Mouse (Mus musculus) layer of hippocampus, postnatal 25 days (tissue): Measurements from ENCODE around the gene Cpne5. TPM values are rescaled to one million over a fixed set of nuclear protein-coding genes. Genes with fewer than 3 reads are reported as not detected.
"Not testable (repeated sequence)": the region's sequence is repeated elsewhere in the genome, so short reads cannot be mapped to it uniquely, and the experiment has no call there.

Source experiments
- DNase-seq, 2 experiments: peaks; one replicate each; pipeline ENCODE4 v3.0.0; 2022; ENCODE audit warnings: mixed read lengths in 2 of 2, low spot score in 1 of 2; ENCODE audit errors: extremely low spot score in 1 of 2
- total RNA-seq, 2 experiments: library from RNA; stranded (reverse); gene quantifications; 2 replicates each; pipeline ENCODE4 v1.2.3; 2021

Gene Cpne5
- total RNA-seq, 2 experiments from 2014 or later = 37.7 to 41.8 TPM

DNA sequence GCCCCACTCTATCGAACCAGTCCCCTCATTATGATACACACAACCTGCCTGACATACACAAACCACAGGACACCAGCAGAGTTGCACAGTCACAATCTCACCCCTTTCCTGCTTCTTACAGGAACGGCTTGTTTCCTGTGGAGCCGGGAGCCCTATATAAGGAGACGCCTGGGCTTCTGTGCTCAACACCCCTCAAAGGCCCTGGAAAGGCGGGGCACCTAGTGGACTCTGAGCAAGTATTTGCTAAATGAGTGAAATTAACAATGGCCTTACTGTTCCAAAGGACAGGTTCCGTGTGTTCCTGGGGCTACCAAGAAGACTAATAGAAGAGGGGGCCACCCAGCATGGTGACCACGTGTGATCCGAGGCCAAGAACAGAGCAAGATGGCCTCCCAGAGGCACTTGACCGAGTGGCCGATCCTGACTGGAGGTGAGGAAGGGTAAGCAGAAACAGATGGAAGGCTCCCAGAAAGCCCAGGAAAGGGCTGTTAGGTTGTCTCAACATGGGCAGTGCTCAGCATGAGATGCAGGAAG is 20.1 kb upstream of the Cpne5 start:
- DNase-seq = no peak

DNA sequence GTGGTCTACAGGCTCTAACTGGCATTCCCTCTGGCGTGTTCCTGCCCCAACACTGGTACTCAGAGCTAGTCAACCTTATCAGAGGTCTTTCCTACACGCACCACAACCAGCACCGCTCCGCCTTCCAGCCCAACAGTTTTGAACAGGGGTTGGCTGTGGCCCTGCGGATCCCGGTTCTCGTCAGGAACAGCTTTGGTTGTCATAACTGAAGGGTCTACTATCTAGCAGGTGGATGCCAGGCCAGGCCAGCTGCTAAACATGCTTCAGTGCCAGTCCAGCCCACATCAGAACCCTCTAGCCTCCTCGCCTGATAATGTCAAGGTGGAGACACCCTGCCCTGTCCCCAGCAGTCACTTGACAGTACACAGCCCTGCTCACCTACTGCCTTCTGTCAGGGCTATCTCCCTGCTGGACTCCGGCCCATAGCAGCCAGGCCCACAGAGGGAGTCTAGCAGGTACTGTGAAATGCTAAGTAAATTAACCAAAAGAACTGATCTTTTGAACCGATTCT is 19.1 kb upstream of the Cpne5 start:
- DNase-seq = no peak

DNA sequence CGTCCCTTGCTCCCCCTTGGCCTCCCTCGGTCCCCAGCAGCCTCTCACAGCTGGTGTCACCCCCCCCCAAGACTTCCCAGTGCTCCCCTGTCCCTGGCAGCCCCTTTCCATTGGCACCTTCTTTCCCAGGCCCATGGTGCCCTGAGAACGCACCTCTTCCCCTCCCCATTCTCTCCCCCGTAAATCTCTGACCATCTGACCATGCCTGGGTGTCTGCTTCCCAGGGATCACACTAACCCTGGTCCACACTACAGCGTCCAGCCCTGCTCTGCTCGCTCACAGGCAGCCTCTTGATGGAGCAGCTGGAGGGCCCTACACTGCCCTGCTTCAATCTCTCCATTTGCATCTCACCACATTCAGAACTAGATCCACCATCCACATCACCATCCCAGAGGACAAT is 18.5 kb upstream of the Cpne5 start:
- DNase-seq = no peak

DNA sequence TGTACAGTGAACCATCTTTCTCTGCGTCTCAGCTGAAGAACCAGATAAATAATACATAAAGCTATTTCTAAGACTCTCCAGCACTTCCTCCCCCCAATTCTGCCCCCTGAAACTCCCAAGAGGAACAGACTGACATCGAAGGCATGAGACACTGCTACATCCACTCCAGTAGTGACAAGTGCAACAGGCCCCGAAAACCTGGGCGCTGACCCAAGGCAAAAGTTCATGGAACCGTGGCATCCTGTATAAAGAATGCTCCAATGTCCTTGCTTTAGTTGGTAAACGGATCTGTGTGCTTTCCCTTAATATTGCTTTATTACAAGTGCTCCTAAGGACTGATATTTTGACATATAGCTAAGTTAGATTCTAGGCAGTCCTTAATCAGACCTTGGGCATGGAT is 16.8 kb upstream of the Cpne5 start:
- not testable (repeated sequence) for DNase-seq

DNA sequence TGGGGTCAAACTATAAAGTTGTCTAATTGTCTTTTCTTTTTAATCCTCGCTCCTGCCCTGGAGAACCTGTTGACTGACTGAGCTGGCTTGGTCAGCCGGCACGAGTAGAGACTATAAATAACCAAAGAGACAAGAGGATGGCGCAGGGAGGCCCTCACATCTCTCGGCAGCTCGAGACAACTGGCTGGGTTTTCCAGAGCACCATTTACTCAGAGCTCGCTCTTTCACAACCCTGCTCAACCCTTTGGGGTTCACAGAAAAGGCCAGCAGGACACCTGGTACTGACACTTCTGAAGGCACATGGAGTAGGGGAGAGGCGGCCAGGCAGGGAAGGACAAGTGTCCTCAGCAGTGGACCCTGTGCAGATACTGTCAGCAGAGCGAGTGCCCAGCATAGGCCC is 15.7 kb upstream of the Cpne5 start:
- DNase-seq = no peak

DNA sequence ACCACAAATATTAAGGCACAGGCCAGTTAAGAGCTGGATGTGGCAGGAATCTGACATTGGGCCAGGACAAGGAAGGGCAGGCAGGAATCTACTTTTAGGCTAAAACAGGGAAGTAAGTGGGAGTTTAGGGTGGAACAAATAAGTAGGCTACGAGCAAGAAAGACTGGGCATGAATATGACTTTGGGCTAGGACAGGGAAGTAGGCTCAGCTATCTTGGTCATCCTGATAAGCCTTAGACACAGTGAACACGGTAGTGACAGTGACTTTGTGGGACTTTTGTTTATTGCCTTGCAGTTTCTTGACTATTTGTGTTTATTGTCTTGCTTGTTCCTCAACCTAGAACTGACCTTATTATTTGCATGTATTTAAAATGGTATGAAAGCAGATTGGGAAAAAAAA is 15.3 kb upstream of the Cpne5 start:
- no peak for DNase-seq

DNA sequence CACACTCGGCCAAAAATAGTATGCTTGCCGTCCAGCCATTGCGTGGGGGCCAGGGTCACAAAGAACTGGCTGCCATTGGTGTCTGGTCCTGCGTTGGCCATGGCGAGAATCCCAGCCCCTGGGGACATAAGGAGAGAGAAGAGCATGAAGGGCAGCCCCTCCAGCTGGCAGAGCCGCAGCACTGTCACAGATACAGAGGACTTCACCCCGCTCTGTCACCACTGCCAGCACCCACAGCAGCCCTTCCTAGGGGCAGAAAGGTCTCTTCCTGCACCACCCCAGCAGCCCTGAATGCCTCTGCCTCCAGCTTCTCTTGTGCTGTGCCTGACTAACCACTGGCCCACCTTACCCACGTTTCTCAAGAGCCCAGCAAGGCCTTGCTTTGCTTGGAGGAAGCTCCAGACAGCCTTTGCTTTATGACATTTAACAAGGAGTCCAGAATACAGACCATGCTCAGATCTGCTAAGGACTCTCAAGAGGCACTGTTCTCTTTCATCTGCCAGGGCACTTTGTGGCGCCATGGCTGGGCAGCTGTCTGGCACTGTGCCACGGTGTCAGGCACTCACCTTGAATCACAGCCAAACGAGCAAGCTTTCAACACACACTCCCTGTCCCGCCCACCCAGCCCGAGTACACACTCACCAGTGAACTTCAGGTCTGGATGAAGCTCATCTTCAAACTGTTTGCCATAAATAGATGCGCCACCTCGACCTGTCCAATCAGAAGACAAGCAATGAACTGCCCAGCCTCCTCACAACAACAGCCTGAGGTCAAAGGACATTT is 13.8 kb upstream of the Cpne5 start:
- DNase-seq = no peak

DNA sequence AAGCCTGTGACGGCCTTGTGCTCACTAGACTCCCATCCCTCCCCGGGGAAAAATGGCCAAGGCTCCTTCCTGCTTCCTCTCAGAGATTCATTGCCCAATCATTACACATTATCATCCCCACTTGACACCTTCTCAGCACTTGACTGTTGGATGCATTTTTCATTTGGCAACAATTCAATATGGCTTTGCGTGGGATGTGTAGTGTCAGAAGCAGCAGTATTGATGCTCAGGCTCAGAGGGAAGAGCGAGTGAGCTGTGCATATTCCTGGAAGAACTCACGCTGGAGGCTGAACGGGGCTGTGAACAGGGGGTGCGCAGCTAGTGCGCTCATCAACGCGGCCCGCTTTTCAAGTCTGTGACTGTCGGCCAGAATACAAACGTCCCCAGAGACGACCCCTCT is 13.0 kb upstream of the Cpne5 start:
- not testable (repeated sequence) for DNase-seq

DNA sequence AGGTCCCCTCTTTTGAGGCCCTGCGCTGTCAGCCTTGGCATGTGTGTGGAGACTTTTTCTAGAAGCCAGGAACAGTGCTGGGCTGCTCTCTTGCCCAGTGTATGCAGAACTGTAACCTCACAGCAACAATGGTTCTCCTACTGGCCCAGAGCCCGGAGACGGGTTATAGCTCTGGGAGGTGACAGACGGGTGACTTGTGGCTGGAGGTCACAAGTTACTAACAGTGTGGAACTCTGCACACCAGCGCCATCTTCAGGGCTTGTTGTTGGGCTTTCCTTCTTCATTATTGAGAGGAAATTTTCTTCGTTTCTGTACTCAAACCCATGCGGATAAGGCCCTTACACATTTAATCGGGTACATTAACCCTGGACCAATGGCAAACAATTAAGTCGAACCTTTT is 11.5 kb upstream of the Cpne5 start:
- DNase-seq = no peak

DNA sequence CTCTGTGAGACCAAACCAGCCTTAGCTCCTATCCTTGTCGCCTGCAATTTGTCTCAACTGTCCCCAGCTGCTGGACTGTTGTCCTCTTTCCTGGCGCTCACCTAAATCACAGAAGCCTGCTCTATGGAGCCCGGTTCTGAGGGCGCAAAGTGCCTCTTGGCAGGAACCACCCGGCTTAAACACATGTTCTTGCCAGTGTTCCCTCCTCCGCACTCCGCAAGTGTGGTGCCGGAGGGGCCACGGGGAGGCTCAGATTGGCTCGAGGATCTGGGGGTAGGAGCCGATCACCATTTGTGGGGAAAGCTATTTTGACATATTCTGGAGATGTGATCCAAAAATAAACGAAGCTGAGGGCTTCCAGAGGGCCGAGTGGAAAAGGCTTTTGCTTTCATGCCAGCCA is 9.9 kb upstream of the Cpne5 start:
- no peak for DNase-seq

DNA sequence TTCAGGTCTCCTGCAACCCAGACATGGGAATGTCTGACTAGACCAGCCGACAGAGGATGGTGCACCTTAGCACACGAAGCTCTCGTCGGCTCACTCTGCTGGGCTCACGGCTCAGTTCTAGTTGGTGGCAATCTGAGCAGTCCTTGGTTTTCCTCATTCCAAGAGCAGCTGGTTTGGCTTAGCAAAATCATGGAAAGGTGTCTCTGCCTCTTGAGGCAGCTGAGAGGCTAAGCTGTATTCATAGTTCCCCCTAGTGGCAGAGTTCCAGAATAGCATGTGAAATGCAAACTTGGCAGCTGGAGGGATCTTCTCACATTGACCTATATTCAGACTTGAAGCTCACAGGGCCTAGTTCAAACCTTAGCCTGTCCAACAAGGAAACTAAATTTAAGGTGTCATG is 8.6 kb upstream of the Cpne5 start:
- DNase-seq = no peak

DNA sequence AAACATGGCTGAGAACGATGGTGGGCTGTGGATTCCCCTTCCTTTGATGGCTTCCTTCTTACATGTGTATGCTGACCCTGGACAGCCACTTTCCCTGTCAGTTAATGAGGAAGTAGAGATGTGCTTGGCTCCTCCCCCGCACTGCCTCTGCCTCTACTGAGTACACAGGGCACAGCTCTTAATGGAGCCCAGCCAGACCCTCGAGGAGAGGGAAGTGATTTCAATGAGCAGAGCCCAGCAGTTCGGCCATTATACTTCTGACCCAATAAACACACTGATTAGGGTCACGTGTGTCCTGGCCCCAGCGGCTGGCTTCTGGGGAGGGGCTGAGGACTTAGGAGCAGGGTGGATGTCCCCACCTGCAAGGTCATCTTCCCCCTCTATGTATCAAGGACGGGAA is 7.8 kb upstream of the Cpne5 start:
- no peak for DNase-seq

DNA sequence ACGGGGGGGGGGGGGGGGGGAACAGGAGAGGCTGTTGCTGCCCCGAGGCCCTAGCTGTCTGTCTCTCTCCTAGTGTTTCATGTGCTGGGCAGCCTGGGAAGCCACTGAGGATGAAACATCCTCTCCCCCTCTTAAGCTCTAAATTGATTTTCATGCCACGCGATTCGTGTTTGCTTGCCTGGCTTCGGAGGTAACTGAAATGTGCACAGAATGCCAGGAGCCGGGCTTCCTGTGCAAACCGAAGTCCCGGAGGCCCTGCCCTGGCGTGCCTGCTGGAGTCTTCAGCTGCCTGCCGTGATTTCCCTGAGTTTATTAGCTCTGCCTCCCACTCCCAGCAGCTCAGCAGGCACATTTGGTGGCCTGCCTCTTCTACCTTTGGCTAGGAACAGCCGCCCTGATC is 6.9 kb upstream of the Cpne5 start:
- no peak for DNase-seq

DNA sequence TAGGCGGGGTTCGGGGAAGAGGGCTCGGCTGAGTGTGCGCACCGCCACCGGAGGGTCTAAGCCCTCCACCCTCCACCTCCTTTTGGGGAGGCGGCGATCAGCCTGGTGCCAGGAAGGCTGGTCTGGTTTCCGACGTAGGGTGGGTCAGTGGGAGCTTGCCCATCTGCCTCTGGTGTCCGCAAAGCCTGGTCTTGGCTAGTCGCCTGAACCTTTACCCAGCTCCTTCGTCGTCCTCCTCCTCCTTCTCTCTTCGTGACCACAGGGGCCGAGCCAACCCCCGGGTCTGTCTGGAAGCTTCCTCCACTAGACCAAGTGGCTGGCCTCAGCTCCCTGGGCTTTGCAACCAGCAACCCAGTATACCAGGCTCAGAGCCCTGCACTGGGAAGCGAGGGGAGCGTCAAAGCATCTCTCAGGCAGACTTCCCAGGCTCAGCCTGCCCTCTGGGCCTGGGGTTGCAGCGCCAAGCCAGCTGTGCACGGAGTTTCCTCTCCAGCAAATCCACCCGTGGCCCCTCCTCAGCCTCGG is 516 bp upstream of the Cpne5 start:
- no peak for DNase-seq

DNA sequence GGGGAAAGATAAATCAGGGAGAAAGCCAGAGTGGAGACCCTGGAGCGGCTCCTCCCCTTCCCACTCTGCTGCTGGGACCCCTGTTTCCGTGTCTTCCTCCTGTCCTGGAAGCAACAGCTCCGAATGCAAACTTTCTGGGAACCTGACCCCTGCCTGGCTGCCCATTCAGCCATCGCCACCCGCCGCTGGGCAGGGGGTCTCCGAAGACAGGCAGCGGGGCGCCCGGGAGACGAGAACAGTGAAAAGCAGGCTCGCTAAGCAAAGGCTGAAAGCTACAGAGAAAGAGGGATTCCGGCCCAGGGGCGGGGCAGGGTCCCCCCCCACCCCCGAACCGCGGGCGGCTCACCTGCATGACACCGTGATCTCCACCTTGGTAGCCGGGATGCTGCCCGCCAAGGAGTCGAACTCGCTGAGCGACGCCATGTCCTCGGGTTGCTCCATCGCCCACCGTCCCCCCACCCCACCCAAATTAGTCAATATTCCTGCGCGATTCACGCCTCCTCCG is 648 bp downstream of the Cpne5 start:
- DNase-seq = no peak

DNA sequence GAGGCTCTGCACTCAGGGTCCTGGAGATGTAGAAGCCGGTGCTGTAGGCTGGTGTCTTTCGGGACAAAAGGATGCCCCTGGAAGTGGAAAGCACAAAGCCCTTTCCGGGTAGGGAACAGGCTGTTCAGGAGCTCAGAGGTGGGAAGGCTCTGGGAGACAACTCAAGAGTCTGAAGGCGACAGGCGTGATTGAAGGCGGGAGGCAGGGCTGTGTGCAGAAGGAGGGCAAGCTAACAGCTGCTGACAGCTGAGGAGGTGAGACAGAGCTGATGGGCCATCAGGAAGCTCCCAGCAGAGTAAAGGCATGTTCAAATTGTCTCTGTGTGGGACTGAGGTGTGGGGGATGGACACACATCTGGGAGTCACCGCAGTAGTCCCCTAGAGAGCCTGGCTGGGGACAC is 1.9 kb downstream of the Cpne5 start:
- no peak for DNase-seq

DNA sequence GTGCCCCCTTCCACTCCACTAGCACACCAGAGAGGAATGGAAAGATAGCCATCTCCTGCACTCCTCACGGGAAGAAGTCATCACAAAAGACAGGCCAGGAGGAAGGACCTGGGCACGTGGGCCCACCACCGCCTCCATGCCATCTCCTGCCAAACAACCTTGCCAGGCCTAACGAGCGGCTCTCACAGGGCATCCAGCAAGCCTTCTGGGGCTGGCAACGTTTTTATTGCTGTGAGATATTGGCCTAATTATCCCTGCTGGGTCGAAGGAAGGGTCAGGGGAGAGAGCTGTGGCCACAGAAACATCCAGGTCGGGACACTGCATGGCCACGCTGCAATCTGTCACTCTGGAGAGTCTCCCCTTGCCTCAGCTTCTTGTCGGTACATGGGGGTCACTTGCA is 6.9 kb downstream of the Cpne5 start:
- no peak for DNase-seq

DNA sequence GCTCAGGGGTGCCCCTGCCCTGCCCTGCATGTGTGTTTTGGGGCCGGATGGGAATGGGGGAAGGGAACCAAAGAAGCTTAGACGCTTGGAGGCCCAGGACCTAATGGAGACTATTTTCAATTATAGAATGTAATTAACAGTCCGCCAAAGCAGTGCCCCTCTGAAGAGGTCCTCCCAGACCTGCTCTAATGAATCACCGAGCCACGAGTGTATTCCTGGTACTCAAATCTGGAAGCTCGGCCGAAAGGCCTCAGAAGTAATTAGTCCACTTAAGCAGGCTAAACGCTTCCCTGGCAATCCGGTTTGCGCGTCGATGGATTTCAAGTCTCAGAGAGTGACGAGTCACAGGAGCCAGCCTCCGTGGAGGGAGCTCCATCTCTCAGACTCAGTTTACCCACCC is 17.3 kb downstream of the Cpne5 start:
- no peak for DNase-seq

DNA sequence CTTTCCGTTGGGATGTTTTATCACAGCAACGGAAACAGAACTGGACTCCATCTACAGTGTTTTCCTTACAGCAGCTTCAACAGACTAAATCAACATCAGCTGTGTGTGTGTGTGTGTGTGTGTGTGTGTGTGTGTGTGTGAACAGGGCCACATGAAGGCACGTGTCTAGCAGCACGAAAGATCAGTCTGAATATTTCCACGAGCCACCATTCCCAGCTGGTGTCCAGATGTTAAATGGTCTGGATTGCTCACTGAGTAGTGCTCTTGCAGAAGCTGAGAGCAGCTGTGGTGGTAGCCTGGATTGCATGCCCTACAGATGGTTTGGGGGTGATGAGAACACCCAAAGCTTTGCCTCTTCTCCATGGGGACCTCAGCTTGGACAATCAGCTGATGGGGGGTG is 19.9 kb downstream of the Cpne5 start:
- no peak for DNase-seq

DNA sequence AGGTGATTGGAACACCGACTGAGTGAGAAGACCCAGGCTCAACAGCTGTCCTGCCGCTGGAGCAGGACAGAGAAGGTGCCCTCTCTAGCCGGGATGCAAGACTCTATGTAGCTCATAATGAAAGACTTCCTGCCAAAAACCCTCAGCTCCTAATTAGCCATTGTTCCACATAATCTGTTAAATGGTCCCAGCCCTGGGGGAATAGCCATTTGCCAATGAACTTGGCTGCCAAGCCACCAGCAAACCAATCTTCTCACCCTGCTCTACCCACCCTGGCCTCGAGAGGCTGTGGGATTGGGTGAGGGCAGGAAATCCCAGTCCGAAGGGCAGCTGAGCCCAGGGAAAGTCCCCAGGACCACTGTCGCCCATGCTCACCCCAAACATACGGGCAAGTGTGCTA is 21.9 kb downstream of the Cpne5 start:
- no peak for DNase-seq

DNA sequence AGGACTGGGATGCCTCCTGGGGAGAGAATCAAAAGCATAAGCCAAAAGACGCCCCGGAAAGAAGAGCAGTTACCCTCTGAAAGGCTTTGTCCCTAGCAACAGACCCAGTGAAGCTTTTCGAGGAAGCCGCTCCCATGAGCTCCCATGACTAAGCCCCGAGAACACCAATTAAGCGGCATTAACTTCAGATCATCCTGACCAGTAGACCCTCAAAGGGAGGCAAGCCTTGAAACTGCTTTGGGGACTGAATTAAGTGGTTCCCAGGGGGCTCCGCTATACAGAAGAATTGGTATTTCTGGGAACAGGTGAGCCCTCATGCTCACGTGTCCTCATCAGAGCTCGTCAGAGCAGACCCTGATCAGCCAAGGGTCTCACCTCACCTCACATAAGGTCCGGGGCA is 23.3 kb downstream of the Cpne5 start:
- DNase-seq = no peak

DNA sequence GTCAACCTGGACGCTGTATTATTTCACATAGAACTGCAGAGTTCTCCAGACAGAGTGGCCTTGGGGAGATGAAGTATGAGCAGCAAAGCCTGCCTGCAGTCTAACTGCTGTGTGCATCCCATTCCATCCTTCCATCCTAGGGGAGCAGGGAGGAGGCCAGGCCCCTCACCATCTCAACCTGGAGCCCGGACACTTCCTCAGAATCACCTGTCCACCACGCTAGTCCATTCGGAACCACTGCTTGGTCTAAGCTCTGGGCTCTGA is 23.8 kb downstream of the Cpne5 start:
- no peak for DNase-seq
